Mouse (Mus musculus): ENCODE measurements around the gene Nek2. TPM values are rescaled to one million over a fixed set of nuclear protein-coding genes. Genes with fewer than 3 reads are reported as not detected.

Nek2 gene
- under 1 TPM; 0.26 to 0.80 TPM for total RNA-seq (2021)
- long read RNA-seq, experiment 1 = 0 reads
- long read RNA-seq, experiment 2, partial matches to known transcripts = 0 of 1 reads
- long read RNA-seq, experiment 2, other reads (novel, unspliced or antisense) = 1 of 1 reads

DNA sequence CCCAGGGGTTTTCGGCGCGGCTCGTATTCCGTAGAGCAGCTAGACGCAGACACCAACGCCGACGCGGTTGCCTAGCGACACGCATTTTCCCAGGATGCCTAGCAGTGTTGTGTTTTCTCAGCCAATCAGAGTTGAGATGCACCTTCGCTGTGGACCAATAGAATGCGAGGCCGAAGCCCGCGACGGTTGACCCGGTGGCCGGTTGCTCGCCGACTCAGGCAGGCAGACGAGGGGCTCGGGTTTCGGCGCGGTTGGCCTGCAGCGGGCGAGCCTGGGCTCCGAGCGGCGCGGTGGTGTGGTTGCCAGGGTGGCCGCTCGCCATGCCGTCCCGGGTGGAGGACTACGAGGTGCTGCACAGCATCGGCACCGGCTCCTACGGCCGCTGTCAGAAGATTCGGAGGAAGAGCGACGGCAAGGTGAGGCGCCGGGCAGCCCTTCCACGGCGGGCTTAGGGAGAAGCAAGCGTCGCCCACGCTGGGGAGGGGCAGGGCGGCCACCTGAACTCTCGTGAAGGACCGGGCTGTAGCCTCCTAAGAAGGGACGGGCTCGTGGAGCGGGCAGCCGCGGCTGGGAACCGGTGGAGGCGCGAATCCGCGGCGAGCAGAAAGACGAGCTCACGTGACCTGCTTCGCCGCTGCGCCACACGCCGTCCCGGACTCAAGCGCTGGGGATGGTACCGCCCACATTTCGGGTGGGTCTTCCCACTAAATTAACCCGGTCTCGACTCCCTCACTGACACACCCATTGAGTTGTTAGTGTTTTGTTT, at the start of gene Nek2:
Gene Nek2, plus strand, starts transcription at position 119 of the 766 bp plus-strand sequence.
- peak; percentile 93 for DNase-seq

DNA sequence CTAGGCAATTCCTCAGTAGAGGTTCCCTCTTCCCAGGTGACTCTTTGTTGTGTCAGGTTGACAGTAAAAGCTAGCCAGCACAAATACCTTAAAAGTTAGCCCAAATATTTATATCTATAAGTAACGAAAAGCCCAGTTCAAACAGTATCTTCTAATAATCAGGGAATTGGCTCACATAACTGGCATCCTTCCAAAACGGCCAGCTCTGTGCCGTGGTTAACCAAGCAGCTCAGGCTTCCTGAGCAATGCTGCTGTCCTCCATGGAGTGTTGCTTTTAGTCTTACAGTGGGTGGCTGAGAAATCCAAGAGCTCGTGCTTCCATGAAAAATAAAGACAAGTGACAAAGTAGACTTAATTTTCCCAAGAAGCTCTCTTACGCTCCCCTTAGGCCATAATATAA, 47.1 kb upstream of the Nek2 start:
- DNase-seq = no peak

DNA sequence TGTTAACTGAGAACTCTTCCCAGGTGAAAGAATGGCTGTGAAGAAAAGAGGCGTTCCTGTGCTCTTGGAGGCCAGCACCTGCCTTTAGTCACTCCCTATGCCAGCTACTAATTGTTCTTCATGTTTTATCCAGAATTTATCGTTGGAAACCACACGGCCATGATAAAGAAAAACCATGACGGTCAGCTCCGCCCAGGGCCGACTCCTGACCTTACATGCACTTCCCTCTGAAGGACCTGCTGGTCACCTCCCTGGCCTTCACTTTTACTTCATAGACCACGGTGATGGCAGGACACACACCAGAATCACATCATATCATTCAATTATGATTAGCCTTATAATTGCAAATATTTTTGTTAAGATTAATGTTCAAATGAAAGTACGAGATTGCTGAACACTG, 46.1 kb upstream of the Nek2 start:
- no peak for DNase-seq

DNA sequence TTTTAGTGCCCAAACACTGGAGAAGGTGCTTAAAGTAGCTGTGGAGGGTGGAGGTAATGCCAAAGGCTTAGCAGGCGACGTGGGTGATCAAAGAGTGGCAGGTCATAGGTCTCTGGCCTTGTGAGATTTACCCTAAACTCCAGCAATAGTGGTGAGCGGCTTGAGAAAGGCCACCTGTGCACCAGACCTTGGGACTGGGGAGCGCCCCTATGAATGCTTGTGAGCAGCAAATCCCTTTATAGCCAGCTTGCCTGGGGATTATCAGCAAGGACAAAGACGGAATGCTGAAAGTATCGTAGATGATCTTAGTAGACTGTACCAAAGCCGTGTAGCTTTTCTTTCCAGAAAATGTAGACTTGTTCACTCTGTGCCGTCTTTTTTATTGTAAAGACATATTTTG, 43.7 kb upstream of the Nek2 start:
- DNase-seq = no peak

DNA sequence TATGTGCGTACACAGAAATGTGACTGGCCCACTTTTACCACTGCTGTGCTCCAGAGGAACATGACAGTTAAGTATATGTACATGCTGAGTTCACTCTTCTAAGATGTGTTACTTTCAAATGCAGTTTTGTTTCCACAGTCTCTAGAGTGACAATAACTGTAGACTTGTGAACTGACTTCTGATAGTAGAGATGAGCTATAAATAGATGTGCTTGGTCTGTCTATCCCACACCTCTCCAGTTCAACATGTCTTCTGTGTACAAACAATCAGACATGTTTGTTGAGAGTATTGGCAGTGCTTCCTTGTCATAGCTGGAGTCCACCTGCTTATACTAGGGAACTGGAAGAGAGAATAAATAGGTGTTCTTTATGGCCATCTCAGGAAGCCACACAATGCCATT, 40.8 kb upstream of the Nek2 start:
- no peak for DNase-seq

DNA sequence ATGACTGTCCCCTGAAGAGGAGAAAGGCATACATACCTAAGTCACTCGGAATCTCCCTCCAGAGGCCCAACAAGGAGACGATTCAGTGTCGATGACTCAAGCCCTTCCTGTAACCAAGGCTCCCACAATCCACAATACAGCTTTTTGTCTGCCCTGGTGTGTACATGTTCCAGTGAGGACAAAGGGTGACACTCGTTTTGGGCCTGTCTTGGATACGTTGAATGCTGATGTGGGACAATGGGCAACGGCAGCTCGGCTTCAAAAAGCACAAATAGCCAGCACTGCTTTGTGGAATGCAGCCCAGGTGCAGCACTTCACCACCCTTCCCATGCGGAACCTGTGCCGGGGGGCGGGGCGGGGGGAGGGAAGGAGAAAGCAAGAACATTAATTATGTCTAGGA, 36.1 kb upstream of the Nek2 start:
- DNase-seq = no peak

DNA sequence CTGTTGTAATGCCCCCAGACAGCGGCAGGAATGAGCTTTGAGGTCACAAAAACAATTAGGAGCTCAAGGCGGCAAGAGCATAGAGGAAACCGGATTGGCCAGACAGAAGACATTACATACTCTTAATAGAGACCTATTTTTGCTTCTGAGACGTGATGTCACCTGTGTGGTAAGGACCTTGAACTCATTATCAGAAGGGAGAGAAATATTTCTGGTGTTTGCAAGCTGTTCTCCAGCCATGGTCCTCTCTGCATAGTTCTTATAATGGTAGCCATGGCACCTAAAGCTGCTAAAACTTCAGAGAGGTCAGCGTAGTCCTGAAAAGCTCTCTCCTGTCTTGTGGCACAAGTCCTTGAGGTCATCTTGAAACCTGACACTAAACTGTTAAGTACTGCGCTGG, 35.0 kb upstream of the Nek2 start:
- DNase-seq = no peak

DNA sequence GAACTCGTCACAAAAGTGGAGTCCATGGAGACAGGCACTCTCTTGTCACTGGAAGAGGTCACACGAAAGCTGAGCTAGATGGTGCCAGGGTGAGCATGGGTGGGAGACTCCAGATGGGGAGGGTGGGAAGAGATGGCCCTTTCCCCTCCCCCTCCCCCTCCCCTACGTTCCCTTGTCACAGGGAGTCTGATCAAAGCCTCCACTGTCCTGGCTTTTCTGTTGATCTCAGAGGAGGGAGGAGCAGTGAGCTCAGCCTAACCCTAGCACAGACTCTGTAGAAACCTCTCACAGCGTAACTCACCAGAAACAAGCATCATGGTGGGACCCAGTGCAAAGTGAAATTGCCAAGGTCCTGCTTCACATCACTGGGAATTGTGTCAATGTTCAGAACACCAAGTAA, 33.9 kb upstream of the Nek2 start:
- no peak for DNase-seq

DNA sequence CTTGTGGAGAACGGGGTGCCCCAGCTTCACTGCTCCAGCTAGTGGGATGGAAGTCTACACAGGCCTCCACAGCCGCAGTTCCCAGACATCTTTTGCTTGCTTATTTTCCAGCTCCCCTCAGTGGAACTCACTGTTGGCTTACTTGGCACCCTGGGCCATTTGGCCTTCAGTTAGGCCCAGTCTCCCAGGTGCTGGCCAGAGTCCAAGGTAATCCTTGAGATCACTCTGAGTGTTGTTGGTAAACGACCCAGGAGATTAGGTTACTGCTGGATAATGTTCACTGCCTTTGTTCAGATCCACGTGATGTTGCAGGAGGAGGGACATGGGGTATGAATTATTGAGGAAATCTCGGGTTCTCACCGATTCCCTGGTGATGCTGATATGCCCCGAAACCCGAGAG, 28.3 kb upstream of the Nek2 start:
- no peak for DNase-seq

DNA sequence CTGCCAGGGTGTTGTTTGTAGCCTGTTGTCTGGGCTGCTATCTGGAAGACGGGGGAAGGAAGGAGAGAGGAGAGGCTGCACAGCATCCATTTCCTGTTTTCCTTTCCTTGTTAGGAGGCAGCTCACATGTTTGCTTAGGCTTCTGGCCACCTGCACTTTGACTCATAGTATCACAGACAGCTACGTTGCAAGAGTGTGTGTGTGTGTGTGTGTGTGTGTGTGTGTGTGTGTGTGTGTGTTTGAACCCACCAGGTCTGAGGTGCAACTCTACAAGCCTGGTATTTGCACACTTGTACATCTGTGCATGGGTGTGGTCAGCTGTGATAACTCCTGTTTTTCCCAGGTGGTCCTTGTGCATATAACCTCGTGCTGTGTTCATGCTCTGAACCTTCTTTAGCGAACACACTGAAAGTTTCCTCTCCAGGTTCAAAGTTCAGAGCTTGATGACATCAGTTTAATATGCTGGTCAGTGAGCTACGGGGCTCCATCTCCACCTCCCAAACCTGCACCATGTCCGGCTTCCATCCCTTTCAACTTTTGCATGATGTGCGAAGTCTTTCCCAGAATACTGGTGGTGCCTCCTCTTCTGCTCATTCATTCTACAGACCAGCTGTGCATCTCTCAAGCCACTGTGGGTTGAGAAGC, 27.2 kb upstream of the Nek2 start:
- no peak for DNase-seq

DNA sequence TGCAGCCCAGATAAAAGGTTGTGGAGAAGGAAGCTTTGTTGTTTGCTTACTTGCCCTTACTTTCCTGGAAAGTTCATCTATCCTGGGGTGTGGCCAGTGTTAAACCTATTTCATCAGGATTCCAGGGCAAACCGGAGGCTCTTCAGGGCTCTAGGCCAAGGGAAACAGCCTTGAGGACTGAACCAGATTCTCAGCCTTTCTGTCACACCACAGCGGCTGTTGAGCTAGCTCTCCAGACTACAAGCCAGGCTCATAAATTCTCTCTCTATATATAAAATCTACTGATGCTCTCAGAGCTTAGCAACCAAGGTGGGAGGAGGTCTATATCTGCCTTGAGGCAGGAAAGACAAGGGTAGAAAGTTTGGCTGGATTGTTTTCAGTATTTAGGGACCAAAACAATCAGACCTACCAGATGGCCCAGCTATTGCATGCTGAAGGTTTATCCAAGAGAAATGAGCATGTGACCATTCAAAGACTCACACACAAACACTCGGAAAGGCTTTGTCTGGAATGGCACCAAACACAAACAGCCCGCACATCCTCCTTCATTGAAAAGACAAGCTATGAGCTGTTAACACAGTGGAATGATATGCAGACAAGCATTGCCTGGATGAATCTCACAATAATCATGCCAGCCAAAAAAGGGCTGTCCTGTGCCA, 24.9 kb upstream of the Nek2 start:
- DNase-seq = no peak

DNA sequence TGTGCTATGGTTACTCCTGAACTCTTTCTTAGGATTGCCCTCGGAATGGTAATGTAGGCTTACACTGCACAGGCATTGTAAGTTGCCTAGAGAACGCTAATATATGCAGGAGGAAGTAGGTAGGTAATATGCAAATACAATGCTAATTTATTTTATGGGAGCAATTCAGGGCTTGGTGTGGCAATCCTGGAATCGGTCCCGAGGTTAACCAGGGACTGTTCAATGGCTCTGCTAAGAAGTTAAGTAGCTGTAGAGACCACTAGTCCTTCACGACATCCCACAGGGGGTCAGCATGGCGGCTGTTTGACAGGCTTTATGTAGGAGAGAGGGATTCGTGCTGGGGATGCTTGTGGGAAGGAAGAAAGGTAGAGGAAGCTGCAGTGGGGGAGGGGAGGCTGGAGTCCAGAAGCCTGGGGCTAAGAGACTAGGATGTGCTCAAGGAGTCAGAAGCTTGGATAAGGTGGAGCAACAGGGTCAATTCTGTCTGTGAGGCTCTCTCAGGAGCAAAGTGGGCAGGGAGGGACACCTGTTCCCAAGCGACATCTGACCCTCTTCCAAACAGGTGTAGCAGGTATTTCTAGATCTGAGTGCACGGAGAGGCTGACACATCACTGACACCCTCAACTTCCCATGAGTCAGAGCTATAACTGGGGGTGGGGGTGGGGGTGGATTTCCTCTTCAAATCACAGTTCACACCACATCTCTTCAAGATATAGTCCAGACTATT, 19.0 kb upstream of the Nek2 start:
- DNase-seq = no peak

DNA sequence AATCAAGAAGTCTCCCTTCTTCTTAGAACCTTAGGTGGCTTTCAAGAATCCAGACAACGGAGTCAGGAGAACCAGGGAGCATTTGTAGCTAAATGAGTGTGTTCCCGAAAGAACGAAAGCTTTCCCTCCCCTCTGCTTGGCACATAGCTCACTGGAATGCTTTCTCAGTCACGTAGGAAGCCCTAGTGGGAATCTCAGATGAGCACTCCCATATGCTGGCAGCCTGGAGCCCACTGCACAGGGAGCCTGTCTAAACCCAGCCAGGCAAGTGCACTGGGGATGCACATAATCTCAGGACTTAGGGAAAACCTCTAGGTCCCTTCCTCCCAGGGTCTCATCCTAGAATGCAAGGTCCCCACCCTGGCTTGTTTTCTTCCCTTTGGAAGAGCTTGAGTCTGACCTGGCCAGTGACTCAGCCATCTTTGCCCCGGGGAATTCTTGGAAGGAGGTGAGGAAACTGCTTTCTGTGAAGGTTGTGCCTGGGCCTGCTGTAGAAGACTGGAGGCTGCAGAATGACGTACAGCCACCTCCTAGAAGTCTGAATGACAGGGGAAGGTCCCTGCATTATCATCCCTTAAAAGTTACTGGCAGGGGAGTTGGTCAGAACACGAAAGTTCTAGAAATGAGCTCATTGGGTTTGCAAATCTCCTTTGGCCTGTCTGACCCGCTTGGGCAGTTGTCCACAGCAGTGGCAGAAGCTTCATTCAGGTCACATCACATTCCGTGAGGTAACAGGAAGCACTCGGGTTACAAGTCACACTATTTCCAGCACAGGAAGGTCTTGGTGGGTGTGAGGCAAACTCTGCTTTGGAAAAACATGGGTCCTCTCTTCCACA, 18.2 kb upstream of the Nek2 start:
- DNase-seq = no peak

DNA sequence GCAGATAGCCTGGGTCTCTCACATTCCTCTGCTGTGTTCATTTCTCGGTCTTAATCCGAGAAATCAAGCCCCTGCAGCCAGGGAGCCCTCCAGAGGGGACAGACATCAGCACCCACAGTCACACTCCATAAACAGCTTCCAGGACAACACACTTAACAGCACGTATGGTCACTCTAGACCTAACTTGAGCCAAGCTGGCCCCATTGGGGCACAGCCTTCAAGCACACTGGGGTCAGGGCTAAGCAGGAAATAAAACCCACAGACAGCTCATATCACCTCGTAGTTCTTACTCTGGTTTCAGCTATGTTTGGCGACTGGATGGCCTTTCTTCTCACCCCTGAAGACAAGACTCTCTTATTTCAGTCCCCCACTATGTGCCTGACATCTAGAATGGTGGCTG, 16.5 kb upstream of the Nek2 start:
- no peak for DNase-seq

DNA sequence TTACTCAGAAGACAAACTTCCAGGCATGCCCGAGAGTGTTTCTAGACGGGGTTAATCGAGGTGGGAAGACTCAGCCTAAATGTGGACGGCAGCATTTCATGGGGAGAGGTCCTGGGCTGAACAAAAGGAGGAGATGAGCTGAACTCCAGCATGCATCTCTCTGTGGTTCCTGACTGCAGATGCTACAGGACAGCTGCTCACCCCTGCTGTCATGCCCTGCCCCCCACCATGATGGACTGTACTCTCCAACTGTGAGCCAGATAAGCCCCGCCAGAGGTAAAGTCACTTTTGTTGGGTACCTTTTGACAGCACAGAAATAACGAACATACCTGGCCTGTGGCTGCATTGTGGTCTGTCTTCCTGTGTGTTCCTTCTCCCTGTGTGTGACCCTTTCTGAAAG, 15.5 kb upstream of the Nek2 start:
- no peak for DNase-seq

DNA sequence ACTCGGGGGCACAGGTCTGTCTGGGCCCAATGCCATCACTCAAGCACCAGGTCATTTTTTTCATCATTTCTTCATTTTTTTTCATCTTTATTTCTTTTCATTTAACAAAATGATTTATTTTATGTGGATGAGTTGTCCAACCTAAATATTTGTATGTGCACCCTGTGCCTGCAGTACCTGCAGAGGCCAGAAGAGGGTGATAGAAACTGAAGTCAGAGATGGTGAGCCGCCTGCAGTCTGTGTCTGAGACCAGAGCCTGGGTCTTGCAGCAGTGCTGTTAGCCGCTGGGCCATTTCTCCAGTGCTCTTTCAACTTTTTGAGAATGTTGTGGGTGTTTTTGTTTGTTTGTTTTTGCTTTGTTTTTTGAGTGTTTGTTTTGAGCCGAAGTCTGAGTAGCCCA, 14.5 kb upstream of the Nek2 start:
- DNase-seq = no peak

DNA sequence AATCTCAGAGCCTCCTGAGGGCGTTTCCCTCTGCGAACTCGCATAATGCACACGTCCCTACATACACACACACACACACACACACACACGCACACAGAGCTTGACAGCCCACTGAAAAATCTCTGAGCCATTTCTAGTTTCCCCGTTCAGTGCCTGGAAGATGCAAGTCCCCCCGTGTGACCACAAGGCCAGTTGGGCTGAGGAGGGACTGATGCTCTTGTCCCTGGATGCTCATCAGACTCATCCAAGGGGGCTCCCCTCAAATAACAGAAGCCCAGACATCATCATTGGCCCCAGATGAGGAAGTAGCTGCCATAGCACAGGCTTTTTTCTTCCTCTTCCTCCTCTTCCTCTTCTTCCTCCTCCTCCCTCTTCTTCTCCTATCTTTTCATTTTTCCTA, 13.3 kb upstream of the Nek2 start:
- DNase-seq = no peak

DNA sequence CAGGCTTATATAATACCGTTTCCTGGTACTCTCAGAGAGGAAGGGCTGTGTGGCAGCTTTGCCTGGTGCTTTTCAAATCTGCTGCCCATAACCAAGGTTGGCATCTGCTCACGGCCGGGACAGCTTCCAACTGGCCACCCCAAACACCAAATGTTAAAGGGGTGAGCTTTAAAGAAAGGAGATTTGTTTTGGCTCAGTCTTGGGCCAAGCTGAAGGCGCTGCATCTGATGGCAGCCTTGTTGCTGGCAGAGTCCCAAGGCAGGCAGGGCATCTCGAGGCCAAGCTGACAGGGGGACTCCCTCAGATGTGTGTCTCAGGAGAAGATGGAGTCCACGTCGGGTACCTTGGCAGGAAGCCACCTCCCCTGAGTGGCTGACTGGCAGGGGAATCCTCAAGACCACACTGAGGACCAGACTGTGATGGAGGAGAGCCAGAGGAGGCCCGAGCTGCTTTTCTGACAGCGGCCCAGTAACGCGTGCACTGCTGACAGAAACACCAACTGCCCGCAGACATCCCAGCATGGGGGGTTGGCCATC, 12.5 kb upstream of the Nek2 start:
- peak; percentile 11 for DNase-seq

DNA sequence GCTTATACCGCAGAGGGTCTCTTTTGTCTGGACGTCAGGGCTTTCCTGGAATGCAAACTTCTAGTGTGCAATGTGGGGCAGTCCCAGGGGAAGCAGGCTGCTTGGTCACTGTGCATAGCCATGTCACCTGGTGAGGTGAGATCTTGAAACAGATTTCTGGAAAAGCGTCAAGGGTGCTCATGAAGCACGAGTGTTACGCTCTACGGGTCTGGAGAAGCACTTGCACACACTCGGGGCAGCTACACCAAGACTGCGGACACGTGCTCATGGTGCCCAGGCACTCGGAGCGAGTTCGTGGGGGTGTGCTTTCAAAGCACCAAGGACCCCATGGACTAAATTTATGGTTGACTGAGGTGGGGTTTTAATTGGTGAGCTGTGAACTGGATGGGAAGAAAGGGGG, 9.5 kb upstream of the Nek2 start:
- DNase-seq = no peak

DNA sequence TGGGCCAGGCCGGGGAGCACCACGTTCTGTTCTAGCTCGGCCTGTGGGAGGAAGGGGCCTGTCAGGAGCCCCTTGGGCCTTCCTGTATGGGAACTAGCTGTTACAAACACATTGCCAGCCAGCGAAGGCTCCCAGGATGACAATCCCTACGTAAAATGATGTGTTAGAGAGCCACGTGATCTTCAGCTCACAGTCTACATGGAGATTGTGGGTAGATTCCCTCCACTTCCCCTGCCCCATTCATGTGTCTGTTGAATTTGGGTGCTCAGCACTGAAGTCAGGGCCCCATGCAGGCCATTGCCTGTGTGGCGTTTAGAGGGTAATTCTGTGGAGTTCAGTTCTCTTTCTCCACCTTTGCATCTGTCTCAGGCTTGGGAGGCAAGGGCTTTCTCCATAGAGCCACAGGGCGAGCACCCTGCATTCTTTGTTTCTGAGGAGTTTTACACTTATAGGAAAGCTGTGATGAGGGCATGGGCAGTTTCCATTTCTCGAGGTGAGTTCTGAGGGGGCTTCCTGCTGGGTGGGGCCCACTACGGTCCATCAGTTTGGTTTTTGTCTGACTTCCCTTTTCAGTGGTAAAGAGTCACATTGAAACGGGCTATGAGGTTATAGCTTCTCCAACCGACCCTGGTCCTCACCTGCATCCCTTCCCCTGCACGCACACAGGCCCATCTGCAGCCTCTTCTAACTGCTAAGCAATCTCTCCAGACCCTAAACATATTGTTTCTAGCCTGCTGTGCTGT, 8.1 kb upstream of the Nek2 start:
- DNase-seq = no peak

DNA sequence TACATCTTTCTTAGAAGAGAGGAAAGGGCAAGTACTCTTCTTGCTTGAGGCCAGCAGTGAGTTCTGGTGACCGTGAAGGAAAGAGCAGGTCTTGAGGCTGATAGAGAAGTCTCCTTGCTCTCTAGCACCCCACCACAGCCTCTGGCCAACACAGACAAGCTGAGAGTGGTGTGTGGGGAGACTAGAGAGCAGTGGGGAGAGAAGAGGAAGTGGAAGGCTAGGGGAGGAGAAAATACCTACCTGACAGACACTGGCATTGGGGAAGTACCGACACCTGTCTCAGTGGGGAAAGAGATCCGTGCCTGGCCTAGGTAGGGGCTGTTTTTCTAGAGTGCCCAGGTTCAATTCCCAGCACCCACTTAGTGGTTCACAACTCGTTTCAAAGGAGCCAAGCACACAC, 7.0 kb upstream of the Nek2 start:
- DNase-seq = no peak

Data from gastrocnemius, postnatal 25 days (tissue).